Mouse (Mus musculus): Measurements from ENCODE around the gene Snrpd3. TPM values are rescaled to one million over a fixed set of nuclear protein-coding genes. Genes with fewer than 3 reads are reported as not detected.
"Not testable (repeated sequence)": the region's sequence is repeated elsewhere in the genome, so short reads cannot be mapped to it uniquely, and the experiment has no call there.

Snrpd3 gene
- total RNA-seq (2015; ENCODE audit: low replicate concordance) (14.3 and 49.7 TPM in 2 replicates), total RNA-seq (2017; ENCODE audit: low replicate concordance) (16.3 and 42.9 TPM in 2 replicates)

DNA sequence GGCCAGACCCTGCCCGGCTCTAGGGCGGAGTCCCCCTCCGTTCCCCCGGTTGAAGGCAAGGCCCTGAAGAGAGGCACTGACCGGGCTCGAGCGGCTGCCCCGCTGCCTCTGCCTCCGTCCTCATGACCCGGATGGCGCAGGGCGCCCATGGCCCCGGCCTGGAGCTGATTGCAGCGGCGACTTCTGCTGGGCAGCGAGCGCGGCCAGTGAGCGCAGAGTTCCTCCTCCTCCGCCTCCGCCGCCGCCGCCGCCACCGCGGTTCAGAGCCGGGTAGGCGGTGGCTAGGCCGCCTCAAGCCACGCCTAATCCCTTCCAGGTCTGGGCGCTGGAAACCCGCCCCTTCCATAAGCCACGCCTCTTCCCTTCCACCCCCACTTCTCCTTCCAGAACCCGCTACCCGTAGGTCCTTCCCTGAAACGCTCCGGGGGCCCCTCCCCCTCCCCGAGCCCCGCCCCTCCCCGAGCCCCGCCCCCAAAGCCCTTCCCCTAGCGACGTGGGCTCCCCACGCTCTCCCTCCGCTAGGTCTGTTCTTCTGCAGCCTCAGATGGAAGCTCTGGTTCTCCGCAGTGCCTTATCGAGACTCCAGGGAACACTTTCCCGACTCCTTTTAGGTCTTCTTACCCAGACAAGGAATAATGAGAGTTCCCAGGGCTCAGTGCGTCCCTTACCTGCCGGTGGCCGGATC, at the start of gene Snrpd3:
Snrpd3 (plus strand) TSS at position 479 of the 685 bp plus-strand sequence.
- peak; percentile 75 for ATAC-seq (replicated peaks; ENCODE audit: low FRiP score, poor library complexity, severe bottlenecking)

GRCm38 (mm10) chr10:75473411-75473810, 43.9 kb upstream of the Snrpd3 start:
- no peak for ATAC-seq (replicated peaks; ENCODE audit: low FRiP score, poor library complexity, severe bottlenecking)

DNA sequence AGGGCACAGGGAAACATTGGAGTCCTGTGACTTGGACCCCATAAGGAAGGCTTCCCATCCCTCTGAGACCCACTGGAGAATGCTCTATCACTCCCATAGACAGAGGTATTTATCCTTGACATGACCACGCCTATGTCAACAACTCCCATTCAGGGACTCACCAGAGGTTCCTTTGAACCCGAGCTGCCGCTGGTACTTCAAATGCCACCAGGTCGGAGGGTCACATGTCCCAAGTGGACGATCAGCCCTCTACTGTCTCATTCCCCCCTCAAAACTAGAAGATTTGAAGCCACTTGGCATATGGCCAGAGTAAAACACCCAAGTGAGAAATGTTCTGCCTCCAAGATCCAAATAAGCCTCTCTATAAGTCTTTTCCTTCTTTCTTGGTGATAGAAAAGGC, 42.8 kb upstream of the Snrpd3 start:
- no peak for ATAC-seq (replicated peaks; ENCODE audit: low FRiP score, poor library complexity, severe bottlenecking)

- ATAC-seq (replicated peaks; ENCODE audit: low FRiP score, poor library complexity, severe bottlenecking): not testable (repeated sequence)
These were observed 42.1 kb upstream of the Snrpd3 start for GRCm38 (mm10) chr10:75475139-75475850.

DNA sequence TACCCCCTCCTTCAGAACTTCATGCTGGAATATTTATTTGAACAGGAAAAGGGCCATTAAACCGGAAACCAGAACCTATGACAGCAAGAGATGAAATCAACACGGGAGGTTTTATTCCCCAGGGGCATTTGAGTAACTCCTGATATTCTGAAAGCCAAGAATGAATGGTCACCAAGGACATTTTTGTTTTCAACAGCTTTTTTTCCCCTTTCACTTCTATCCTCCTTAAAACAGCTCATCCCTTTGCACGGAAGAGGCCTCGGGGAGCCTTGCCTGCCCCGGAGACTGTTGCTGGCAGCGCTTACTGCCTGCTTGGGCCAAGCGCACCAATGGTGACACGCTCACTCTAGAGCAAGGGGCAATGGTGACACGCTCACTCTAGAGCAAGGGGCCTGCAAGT, 40.3 kb upstream of the Snrpd3 start:
- ATAC-seq (replicated peaks; ENCODE audit: low FRiP score, poor library complexity, severe bottlenecking): no peak

DNA sequence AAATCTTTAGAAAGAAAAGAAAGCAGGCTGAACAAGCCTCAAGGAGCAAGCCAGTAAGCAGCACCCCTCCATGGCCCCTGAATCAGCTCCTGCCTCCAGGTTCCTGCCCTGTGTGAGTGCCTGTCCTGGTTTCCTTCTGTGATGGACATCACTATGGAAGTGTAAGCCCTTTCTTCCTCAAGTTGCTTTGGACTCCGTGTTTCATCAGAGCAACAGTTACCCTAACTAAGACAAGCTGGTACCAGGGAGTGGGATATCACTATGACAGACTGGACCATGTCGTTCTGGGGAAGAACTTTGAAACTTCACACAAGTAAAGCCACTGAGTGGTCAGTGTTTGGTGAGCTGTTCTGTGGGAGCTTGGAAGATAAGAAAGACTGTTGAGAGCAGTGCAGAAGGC, 37.4 kb upstream of the Snrpd3 start:
- no peak for ATAC-seq (replicated peaks; ENCODE audit: low FRiP score, poor library complexity, severe bottlenecking)

- no peak for ATAC-seq (replicated peaks; ENCODE audit: low FRiP score, poor library complexity, severe bottlenecking)
These were observed 35.6 kb upstream of the Snrpd3 start for GRCm38 (mm10) chr10:75481703-75482102.

DNA sequence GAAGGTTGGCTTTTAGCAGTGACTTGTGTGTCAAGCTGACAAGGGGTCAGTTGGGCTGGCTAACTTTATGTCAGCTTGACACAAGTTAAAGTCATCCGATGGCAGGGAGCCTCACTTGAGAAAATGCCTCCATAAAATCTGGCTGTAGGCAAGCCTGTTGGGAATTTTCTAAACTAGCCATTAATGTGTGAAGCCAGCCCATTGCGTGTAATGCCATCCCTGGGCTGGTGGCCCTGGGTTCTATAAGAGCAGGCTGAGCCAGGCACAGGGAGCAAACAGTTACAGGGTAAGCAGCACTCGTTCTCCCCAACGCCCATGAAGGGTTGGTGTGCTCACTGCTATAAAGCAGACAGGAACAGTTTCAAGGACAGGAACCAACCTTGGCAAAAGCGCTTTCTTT, 35.1 kb upstream of the Snrpd3 start:
- ATAC-seq (replicated peaks; ENCODE audit: low FRiP score, poor library complexity, severe bottlenecking): no peak

GRCm38 (mm10) chr10:75482919-75483483, 34.4 kb upstream of the Snrpd3 start:
- no peak for ATAC-seq (replicated peaks; ENCODE audit: low FRiP score, poor library complexity, severe bottlenecking)

- no peak for ATAC-seq (replicated peaks; ENCODE audit: low FRiP score, poor library complexity, severe bottlenecking)
These were observed 33.3 kb upstream of the Snrpd3 start for GRCm38 (mm10) chr10:75484066-75484465.

DNA sequence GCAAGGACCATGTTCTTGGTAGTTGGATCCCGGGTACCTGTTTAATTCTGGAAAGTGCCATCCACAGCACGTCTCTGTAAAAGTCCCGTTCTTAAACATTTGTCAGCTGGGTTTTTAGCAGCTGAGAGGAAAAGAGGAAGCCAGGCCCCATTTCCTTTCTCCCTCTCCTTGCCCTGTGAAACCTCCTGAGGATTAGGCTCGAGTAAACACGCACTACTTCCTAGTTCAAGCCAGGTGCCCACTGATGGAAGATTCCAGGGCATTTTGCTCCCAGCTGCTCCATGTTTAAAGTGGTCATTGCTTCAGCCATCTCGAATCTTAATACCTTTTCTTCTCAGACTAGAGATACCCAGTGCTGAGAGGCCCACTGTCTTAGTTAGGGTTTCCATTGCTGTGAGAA, 32.6 kb upstream of the Snrpd3 start:
- ATAC-seq (replicated peaks; ENCODE audit: low FRiP score, poor library complexity, severe bottlenecking): no peak

GRCm38 (mm10) chr10:75486086-75486979, 31.0 kb upstream of the Snrpd3 start:
- peak; percentile 81 for ATAC-seq (replicated peaks; ENCODE audit: low FRiP score, poor library complexity, severe bottlenecking)

- no peak for ATAC-seq (replicated peaks; ENCODE audit: low FRiP score, poor library complexity, severe bottlenecking)
These were observed 30.2 kb upstream of the Snrpd3 start for GRCm38 (mm10) chr10:75487131-75487530.

DNA sequence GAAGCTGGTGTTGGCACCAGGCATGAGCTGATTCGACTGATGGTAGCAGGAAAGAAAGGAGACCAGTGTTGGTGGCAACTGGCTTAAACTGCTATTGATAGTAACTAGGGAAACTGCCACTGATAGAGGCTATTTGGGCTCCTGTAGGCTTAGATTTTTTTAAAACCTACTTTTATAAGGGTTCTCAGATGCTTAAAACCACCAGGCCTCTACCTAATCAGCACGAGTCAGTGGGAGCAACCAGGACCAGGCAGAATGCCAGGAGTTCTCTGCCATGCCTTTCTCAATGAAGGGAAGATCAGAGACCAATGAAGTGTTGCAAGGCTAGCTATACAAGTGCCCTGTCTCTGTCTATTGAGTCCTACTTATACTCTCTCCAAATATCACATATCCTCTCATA, 27.8 kb upstream of the Snrpd3 start:
- ATAC-seq (replicated peaks; ENCODE audit: low FRiP score, poor library complexity, severe bottlenecking): no peak

DNA sequence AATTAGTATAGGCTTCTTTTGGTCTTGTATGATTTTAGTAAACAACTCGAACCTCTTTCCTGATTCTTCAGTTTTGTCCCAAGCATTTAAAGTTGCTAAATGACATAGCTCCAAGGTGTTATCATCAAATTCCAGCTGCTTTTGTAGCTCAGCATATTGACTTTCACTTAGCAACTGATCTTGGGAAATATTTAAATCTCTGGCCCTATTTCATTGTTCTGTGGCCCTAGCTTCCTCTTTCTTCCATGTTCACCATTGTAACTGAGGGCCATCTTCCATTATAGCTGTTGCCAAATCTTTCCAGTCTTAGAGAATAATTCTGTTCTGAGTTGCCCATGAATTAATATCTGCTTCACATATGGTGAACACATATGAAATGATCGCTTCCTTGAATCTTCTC, 26.6 kb upstream of the Snrpd3 start:
- no peak for ATAC-seq (replicated peaks; ENCODE audit: low FRiP score, poor library complexity, severe bottlenecking)

GRCm38 (mm10) chr10:75491234-75491935, 26.0 kb upstream of the Snrpd3 start:
- no peak for ATAC-seq (replicated peaks; ENCODE audit: low FRiP score, poor library complexity, severe bottlenecking)

- no peak for ATAC-seq (replicated peaks; ENCODE audit: low FRiP score, poor library complexity, severe bottlenecking)
These were observed 25.5 kb upstream of the Snrpd3 start for GRCm38 (mm10) chr10:75491936-75492262.

- ATAC-seq (replicated peaks; ENCODE audit: low FRiP score, poor library complexity, severe bottlenecking): no peak
These were observed 22.0 kb upstream of the Snrpd3 start for GRCm38 (mm10) chr10:75495304-75495703.

DNA sequence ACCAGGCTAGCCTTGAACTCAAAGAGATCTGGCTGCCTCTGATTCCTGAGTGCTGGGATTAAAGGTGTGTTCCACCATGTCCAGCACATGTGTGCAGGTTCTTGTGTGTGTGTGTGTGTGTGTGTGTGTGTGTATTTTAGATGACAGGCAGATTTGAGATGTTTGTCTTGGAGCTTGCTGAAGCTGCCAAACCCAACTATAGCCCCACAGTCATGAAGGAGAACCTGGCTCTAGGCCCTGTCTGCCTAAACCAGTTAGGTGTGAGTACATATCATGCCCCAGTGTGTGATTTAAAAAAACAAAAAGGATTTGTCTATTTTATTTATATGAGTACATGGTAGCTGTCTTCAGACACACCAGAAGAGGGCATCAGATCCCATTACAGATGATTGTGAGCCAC, 21.4 kb upstream of the Snrpd3 start:
- ATAC-seq (replicated peaks; ENCODE audit: low FRiP score, poor library complexity, severe bottlenecking): no peak

DNA sequence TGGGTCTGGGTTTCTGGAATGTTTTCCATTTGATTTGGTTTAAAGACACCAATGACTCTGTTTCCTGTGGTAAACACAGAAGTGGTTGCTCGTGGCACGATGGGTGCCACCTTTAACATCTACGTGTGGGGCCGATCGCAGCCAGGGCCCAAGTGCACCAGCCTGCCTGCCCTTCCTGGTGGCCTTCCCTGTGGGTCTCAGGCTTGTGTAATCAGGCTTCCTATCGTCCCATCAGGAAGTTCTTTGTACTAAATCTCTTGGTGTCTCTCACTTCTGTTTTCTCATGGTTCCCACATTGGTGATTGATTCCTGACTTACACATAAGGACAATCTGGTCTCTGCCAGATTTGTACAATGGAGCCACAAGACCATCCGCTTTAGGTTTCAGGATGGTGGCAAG, 18.1 kb upstream of the Snrpd3 start:
- not testable (repeated sequence) for ATAC-seq (replicated peaks; ENCODE audit: low FRiP score, poor library complexity, severe bottlenecking)

All from erythroid progenitor cell, adult 5-6 weeks (primary cell).